Mouse (Mus musculus): ENCODE measurements around the gene Cntrob. TPM values are rescaled to one million over a fixed set of nuclear protein-coding genes. Genes with fewer than 3 reads are reported as not detected.

Gene Cntrob
- polyA plus RNA-seq, 1 experiment from 2014 or later: 32.0 TPM

- no peak for ATAC-seq (replicated peaks)
- no peak overlapping the region for H3K4me2 ChIP-seq (replicated peaks)
- 63% methylated on average over 4 of the region's 4 CpGs for WGBS
- H3K27me3 ChIP-seq: no peaks in the 10 kb centered on the region
- no peak overlapping the region for H3K9ac ChIP-seq (replicated peaks)
- no peak overlapping the region for H3K27ac ChIP-seq (replicated peaks)
- H3K9me3 ChIP-seq: no peaks in the 10 kb centered on the region
- H3K4me3 ChIP-seq: no peak overlapping the region
- peaks cover 20% of the 10 kb centered on the region for H3K4me1 ChIP-seq
- H3K36me3 ChIP-seq: no peaks in the 10 kb centered on the region
These were observed 11.2 kb upstream of the Cntrob start for GRCm38 (mm10) chr11:69334796-69335195.

- H3K9me3 ChIP-seq: no peaks in the 10 kb centered on the region
- no peak overlapping the region for H3K4me2 ChIP-seq (replicated peaks)
- no peaks in the 10 kb centered on the region for H3K27me3 ChIP-seq
- WGBS: 67% methylated on average over 3 of the region's 3 CpGs
- peaks cover 16% of the 10 kb centered on the region for H3K4me1 ChIP-seq
- H3K4me3 ChIP-seq: no peak overlapping the region
- no peak overlapping the region for H3K27ac ChIP-seq (replicated peaks)
- no peak overlapping the region for H3K9ac ChIP-seq (replicated peaks)
- no peaks in the 10 kb centered on the region for H3K36me3 ChIP-seq
- no peak for ATAC-seq (replicated peaks)
These were observed 10.3 kb upstream of the Cntrob start for GRCm38 (mm10) chr11:69333922-69334321.

- WGBS: 49% methylated on average over 8 of the region's 8 CpGs
- Histone ChIP-seq H3K27ac (replicated peaks) (peak overlapping the region; percentile 74), H3K27me3 (no peaks in the 10 kb centered on the region), H3K36me3 (no peaks in the 10 kb centered on the region), H3K9ac (replicated peaks) (peak overlapping the region; percentile 67; the same call in 1 of the 2 replicates), H3K4me1 (peaks cover 16% of the 10 kb centered on the region), H3K4me2 (replicated peaks) (peak overlapping the region; percentile 62), H3K9me3 (no peaks in the 10 kb centered on the region), H3K4me3 (peak overlapping the region; percentile 47)
- no peak for ATAC-seq (replicated peaks)
These were observed 9.2 kb upstream of the Cntrob start for GRCm38 (mm10) chr11:69332713-69333253.

GRCm38 (mm10) chr11:69331929-69332405 lies 8.4 kb upstream of the Cntrob start:
- H3K4me1 ChIP-seq: peaks cover 20% of the 10 kb centered on the region
- H3K4me2 ChIP-seq (replicated peaks): peak overlapping the region; percentile 62
- ATAC-seq (replicated peaks): peak; percentile 80
- no peaks in the 10 kb centered on the region for H3K36me3 ChIP-seq
- 2% methylated on average over 24 of the region's 24 CpGs for WGBS
- peak overlapping the region; percentile 47 for H3K4me3 ChIP-seq
- no peaks in the 10 kb centered on the region for H3K9me3 ChIP-seq
- peak overlapping the region; percentile 74 for H3K27ac ChIP-seq (replicated peaks)
- H3K27me3 ChIP-seq: peaks cover 5% of the 10 kb centered on the region; the same call in 1 of the 2 replicates
- H3K9ac ChIP-seq (replicated peaks): peak overlapping the region; percentile 67

- no peaks in the 10 kb centered on the region for H3K9me3 ChIP-seq
- peaks cover 27% of the 10 kb centered on the region for H3K4me1 ChIP-seq
- peak overlapping the region; percentile 62 for H3K4me2 ChIP-seq (replicated peaks)
- no peak overlapping the region for H3K9ac ChIP-seq (replicated peaks)
- 90% methylated on average over 6 of the region's 6 CpGs for WGBS
- 0 out of 2 replicates have a peak overlapping the region, but pooled peaks have one; percentile 47 for H3K4me3 ChIP-seq
- peak overlapping the region; percentile 74; the same call in 1 of the 2 replicates for H3K27ac ChIP-seq (replicated peaks)
- H3K36me3 ChIP-seq: no peaks in the 10 kb centered on the region
- peaks cover 6% of the 10 kb centered on the region; the same call in 1 of the 2 replicates for H3K27me3 ChIP-seq
- no peak for ATAC-seq (replicated peaks)
These were observed 7.6 kb upstream of the Cntrob start for GRCm38 (mm10) chr11:69331152-69331551.

- H3K4me1 ChIP-seq: peaks cover 47% of the 10 kb centered on the region
- H3K4me3 ChIP-seq: no peak overlapping the region
- H3K27ac ChIP-seq (replicated peaks): no peak overlapping the region
- H3K27me3 ChIP-seq: peaks cover 6% of the 10 kb centered on the region; the same call in 1 of the 2 replicates
- ATAC-seq (replicated peaks): no peak
- 95% methylated on average over 6 of the region's 6 CpGs for WGBS
- no peaks in the 10 kb centered on the region for H3K9me3 ChIP-seq
- no peaks in the 10 kb centered on the region for H3K36me3 ChIP-seq
- no peak overlapping the region for H3K9ac ChIP-seq (replicated peaks)
- H3K4me2 ChIP-seq (replicated peaks): no peak overlapping the region
These were observed 4.9 kb upstream of the Cntrob start for GRCm38 (mm10) chr11:69328517-69328916.

- H3K27ac ChIP-seq (replicated peaks): no peak overlapping the region
- no peak for ATAC-seq (replicated peaks)
- whole genome bisulfite sequencing: 59% methylated on average over 6 of the region's 6 CpGs
- no peaks in the 10 kb centered on the region for H3K36me3 ChIP-seq
- H3K9me3 ChIP-seq: no peaks in the 10 kb centered on the region
- no peak overlapping the region for H3K4me3 ChIP-seq
- no peak overlapping the region for H3K9ac ChIP-seq (replicated peaks)
- H3K4me1 ChIP-seq: peaks cover 51% of the 10 kb centered on the region
- no peak overlapping the region for H3K4me2 ChIP-seq (replicated peaks)
- peaks cover 6% of the 10 kb centered on the region; the same call in 1 of the 2 replicates for H3K27me3 ChIP-seq
These were observed 4.1 kb upstream of the Cntrob start for GRCm38 (mm10) chr11:69327648-69328047.

GRCm38 (mm10) chr11:69327157-69327442 lies 3.5 kb upstream of the Cntrob start:
- 15% methylated on average over 9 of the region's 9 CpGs for WGBS
- Histone ChIP-seq H3K4me3 (peak overlapping the region; percentile 53; the same call in 1 of the 2 replicates), H3K27ac (replicated peaks) (no peak overlapping the region), H3K36me3 (no peaks in the 10 kb centered on the region), H3K4me2 (replicated peaks) (peak overlapping the region; percentile 85), H3K27me3 (peaks cover 6% of the 10 kb centered on the region; the same call in 1 of the 2 replicates), H3K4me1 (peaks cover 51% of the 10 kb centered on the region), H3K9me3 (no peaks in the 10 kb centered on the region), H3K9ac (replicated peaks) (no peak overlapping the region; the same call in 1 of the 2 replicates)
- no peak for ATAC-seq (replicated peaks)

- Histone ChIP-seq H3K4me3 (peak overlapping the region; percentile 53), H3K9me3 (no peaks in the 10 kb centered on the region), H3K36me3 (no peaks in the 10 kb centered on the region), H3K4me1 (peaks cover 53% of the 10 kb centered on the region), H3K27me3 (peaks cover 6% of the 10 kb centered on the region; the same call in 1 of the 2 replicates), H3K9ac (replicated peaks) (peak overlapping the region; percentile 67), H3K27ac (replicated peaks) (0 out of 2 replicates have a peak overlapping the region, but pooled peaks have one; percentile 36), H3K4me2 (replicated peaks) (peak overlapping the region; percentile 85)
- no peak for ATAC-seq (replicated peaks)
- WGBS: under 1% methylated on average over 45 of the region's 45 CpGs
These were observed 3.0 kb upstream of the Cntrob start for GRCm38 (mm10) chr11:69326408-69327156.

GRCm38 (mm10) chr11:69325628-69326407 lies 2.2 kb upstream of the Cntrob start, which contains the start of gene Kcnab3:
Gene Kcnab3 (plus strand): TSS chr11:69326258.
- peak; percentile 23; the same call in 1 of the 2 replicates for ATAC-seq (replicated peaks)
- Histone ChIP-seq H3K4me3 (peak within 1 kb of the TSS; percentile 53), H3K4me1 (peaks cover 49% of the 10 kb centered on the region), H3K4me2 (replicated peaks) (peak within 1 kb of the TSS; percentile 85), H3K9me3 (no peaks in the 10 kb centered on the region), H3K36me3 (no peaks in the 10 kb centered on the region), H3K9ac (replicated peaks) (peak within 1 kb of the TSS; percentile 67), H3K27ac (replicated peaks) (peak within 1 kb of the TSS; percentile 36; the same call in 1 of the 2 replicates), H3K27me3 (peaks cover 6% of the 10 kb centered on the region; the same call in 1 of the 2 replicates)
- 10% methylated on average over 26 of the region's 26 CpGs for WGBS

GRCm38 (mm10) chr11:69324749-69325148 lies 1.2 kb upstream of the Cntrob start:
- no peak overlapping the region for H3K27ac ChIP-seq (replicated peaks)
- H3K36me3 ChIP-seq: no peaks in the 10 kb centered on the region
- peaks cover 49% of the 10 kb centered on the region for H3K4me1 ChIP-seq
- H3K27me3 ChIP-seq: peaks cover 6% of the 10 kb centered on the region; the same call in 1 of the 2 replicates
- H3K4me3 ChIP-seq: peak overlapping the region; percentile 59; the same call in 1 of the 2 replicates
- H3K4me2 ChIP-seq (replicated peaks): peak overlapping the region; percentile 78
- 86% methylated on average over 6 of the region's 6 CpGs for WGBS
- no peaks in the 10 kb centered on the region for H3K9me3 ChIP-seq
- 0 out of 2 replicates have a peak overlapping the region, but pooled peaks have one; percentile 72 for H3K9ac ChIP-seq (replicated peaks)
- no peak for ATAC-seq (replicated peaks)

All from forebrain, embryonic 15.5 days (tissue).